Mouse (Mus musculus): ENCODE results near the gene Gm49333.
"Not testable (repeated sequence)": the region's sequence is repeated elsewhere in the genome, so short reads cannot be mapped to it uniquely, and the experiment has no call there.

Gene Gm49333

DNA sequence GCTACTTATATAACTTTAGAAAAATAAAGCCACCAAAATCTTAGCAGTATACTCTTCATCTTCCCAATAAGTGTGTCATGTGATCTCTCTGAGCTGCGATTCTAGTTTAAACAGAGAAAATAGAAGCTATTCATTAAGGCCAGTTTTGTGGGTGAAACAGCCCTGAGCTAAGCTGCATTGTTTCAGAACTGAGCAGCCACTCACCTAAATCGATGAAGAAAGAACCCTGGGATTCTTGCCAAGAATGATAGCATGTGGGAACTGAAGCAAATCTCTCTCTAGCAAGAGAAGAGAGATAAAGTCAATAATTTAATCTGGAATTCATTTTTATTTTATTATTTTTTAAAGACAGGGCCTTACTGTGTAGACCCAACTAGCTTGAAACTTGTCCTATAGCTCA is 11.8 kb downstream of the Gm49333 start:
- DNase-seq (ENCODE audit: low spot score), result no peak

DNA sequence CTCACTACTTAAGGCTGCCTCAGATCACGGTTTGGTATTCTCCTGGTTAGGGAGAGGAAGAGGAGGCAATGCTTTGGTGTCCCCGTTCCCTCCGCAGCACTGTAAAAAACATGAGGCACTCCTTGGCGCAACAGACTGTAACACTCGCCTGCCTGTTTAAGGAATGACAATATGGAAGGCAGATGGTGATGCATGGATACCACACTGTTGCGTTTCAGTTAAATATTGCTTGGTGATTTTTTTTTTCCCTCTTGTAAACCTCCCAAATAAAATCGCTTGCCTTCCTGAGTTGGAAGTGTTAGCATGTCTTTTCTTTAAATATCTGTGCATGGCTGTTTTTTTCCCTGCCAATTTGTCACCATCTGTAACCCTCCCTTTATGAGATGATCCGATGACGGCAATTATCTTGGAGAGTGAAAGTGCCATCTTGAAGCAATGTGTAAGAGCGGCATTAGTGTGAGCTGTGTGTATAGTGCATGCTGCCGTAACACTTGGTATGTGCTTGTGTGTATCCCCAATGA is 17.5 kb downstream of the Gm49333 start:
- DNase-seq (ENCODE audit: low spot score), result no peak

DNA sequence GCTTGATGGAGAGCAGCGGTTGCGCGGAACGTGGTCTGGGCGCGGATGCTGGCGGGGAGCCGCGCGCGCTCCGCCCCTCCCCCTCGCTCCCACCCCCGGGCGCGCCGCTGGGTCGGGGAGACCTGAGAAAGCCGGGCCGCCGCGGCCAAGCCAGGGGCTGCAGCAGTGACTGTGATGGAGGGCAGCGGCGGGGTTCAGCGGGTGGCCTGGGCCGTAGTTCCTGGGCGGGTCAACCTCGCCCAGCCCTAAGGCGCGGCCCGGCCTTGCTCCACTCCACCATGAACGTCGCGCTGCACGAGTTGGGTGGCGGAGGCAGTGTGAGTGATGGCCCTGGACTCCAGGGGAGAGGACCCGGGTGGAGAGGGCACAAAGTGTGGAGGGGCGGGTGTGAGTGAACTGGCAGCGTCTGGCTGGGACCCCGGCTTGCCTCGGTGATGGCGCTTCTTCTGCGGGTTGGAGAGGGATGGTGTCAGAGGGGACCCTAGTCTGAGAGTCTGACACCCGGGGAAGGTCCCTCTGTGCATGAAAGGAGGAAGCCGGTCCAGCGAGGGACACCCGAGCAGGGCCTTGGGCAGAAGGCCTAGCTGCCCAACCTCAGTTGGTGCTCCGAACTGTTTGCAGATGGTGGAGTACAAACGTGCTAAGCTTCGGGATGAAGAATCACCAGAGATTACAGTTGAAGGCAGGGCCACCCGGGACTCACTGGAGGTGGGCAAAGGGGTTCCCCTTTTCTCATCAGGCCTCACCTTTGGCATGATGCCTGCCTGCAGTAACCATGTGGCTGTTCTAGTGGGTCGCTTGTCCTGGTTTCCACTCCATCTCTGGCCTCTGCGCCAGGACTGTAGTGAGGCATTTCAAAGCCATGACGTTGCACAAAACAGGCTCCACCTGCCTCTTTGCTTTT is 18.6 kb downstream of the Gm49333 start, which contains the start of gene Ece2:
TSS of gene Ece2 (plus strand) at position 98 of the 904 bp plus-strand sequence.
- DNase-seq (ENCODE audit: low spot score), result no peak

DNA sequence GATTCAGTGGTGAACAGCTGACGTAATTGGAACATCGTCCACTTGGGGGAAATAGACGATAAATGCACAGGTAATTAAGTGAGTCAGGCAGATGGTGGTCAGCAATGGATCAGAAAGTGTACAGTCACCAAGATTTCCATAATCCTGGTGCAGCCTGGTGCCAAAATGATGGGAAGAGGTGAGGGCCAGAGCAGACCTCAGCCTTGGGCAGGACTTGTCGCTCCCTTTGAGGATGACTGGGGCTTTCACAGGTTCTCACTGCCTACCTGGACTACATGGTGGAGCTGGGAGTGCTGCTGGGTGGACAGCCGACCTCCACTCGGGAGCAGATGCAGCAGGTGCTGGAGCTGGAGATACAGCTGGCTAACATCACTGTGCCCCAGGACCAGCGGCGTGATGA is 26.0 kb downstream of the Gm49333 start:
- DNase-seq (ENCODE audit: low spot score), result no peak

DNA sequence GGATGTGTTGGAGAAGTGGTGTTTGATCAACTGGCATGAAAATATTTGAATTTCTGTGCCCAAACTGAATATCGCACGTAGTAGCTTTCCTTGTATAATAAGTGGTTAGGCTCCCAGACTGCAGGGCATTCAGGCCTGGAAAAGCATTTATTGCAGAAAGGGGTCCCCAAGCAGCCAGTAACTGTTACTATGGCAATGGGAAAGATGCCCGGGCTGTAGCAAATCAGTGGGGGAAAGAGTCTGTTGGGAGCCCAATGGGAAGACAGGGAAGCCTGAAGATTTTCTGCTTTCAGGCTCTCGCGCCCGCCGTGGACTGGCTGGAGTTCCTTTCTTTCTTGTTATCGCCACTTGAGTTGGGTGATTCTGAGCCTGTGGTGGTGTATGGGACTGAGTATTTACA is 27.0 kb downstream of the Gm49333 start:
- no peak for DNase-seq (ENCODE audit: low spot score)

DNA sequence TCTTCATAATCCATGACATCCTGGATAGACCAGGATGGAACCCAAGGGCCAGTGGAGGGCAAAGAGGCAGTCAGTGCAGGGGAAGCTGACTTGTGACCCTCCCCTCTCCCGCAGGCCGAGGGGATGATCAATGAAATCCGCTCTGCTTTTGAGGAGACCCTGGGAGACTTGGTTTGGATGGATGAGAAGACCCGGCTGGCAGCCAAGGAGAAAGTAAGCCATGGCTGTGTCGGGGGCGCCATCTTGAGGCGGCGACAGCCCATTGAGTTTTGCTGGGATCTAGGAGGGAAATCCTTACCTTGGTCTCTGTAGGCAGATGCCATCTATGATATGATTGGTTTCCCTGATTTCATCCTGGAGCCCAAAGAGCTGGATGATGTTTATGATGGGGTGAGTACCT is 30.8 kb downstream of the Gm49333 start:
- peak; percentile 37 for DNase-seq (ENCODE audit: low spot score)

DNA sequence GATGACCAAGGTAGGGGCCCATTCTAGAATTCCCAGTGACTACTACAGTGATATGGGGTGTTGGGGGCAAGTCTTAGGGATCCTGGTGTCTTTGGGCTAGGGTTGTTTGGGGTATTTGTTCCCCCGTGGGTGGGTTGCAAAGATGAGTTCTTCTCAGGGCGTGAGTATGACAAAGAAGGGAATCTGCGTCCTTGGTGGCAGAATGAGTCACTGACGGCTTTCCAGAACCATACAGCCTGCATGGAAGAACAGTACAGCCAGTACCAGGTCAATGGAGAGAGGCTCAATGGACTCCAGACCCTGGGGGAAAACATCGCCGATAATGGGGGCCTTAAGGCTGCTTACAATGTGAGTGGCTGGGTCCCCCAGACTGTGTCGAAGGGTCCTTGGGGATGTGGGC is 32.5 kb downstream of the Gm49333 start:
- no peak for DNase-seq (ENCODE audit: low spot score)

DNA sequence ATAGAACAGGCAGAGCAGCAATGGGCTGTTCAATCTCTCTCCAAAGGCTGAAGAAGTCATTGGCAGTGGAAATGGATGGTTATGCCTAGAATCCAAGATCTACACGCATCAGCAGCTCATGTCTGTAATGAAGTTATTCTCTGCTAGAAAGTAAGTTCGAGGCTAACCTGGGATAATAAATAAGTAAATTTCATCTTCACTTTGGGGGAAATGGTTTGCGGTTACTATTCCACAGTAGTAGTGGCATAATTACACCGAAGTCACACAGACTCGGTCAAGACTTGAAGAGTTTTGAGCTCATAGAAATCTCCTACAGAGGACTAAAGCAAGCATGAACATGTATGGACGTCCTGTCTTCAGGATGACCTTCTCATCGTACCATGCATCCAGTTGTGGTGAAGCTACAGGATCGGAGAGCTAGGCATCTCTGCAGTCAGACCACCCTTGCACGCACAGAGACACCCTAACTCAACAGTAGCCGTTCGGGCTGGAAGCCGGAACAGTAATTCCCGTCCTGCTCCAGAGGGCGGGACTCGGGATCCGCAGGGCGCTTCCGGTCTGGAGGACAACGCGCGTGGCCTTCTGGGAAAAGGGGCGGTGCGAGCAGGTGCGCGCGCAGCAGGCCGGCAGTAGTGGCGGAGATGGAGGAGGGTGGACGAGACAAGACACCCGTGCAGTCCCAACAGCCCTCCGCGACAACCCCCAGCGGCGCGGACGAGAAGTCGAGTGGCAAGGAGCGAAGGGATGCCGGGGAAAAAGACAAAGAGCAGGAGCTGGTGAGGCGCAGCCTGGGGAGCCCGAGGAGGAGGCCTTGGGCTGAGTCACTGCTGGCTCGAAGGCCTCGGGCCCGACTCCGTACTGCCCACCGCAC is 39.9 kb downstream of the Gm49333 start, which contains the start of gene Psmd2:
TSS of gene Psmd2 (plus strand) at position 577 of the 871 bp plus-strand sequence.
- DNase-seq (ENCODE audit: low spot score), result peak; percentile 94

DNA sequence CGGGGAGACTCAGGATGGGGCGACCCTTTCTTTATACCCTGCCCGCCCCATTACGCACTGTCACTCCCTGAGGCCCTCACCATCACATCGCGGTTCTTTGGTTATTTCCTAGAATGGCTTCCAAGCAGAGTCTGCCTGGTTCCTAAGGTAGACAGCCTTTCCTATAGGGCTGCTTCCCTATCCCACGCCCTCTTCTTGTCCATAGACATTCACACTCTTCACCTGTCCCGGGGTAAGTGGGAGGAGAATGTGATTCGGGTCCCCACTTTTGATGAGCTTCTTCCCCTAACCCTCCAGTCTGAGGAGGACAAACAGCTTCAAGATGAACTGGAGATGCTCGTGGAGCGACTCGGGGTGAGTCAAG is 40.5 kb downstream of the Gm49333 start:
- no peak for DNase-seq (ENCODE audit: low spot score)

DNA sequence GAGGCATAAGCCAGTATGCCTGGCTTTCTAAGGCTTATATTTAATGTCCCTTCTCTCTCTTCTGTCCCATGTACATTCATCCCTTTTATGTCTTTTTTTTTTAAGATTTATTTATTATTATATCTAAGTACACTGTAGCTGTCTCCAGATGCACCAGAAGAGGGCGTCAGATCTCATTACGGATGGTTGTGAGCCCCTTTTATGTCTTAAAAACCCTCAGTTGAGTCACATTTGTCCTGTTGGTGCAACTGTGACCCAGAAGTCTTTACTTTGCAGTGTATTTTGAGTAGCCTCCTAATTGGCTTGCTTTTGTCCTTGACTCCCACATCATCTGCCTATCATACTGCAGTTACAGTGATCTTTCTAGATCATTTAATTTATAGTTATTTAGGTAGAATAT is 41.9 kb downstream of the Gm49333 start:
- DNase-seq (ENCODE audit: low spot score), result no peak

DNA sequence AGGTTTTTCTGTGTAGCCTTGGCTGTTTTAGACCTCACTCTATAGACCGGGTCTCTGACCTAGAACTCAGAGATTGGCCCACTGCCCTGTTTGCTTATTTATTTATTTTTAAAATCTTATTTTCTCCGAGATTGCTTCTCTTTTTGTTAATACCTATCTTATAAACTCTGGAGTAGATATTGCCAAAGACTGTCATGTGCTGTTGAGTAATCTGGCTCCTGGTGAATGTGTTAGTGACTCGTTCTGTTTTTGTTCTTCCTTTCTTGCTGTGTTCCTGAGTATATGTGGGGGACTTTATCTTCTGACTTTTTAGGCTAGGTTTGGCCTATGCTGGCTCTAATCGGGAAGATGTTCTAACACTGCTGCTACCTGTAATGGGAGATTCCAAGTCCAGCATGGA is 46.3 kb downstream of the Gm49333 start:
- no peak for DNase-seq (ENCODE audit: low spot score)

DNA sequence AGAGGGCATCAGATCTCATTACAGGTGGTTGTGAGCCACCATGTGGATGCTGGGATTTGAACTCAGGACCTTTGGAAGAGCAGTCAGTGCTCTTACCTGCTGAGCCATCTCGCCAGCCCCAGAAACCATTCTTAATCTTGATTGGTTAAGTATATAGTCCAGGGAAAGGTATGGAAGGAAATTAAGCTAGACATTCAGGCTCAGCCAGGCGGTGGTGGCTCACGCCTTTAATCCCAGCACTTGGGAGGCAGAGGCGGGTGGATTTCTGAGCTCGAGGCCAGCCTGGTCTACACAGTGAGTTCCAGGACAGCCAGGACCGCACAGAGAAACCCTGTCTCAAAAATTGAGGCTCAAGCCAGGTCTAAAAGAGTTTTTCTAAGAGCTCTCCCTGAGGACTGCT is 56.6 kb downstream of the Gm49333 start, which contains the start of gene Eif4g1:
TSS of gene Eif4g1 (plus strand) at position 301 of the 400 bp plus-strand sequence.
- DNase-seq (ENCODE audit: low spot score), result not testable (repeated sequence)

DNA sequence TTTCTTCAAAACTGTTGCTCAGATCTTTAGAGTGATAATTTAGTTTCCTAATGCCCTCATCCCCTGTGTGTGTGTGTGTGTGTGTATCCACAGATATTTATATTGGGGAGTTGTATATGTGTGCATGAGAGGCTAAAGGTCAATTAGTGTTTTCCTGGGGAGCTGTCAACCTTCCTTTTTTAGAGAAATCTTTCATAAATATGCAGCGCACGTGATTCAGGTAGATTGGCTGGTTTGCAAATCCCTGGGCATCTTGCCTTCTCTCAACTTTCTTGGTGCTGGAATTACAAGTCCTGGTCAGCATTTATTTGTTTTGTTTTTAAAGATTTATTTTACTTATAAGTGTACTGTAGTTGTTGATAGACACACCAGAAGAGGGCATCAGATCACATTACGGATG is 58.9 kb downstream of the Gm49333 start:
- no peak for DNase-seq (ENCODE audit: low spot score)

DNA sequence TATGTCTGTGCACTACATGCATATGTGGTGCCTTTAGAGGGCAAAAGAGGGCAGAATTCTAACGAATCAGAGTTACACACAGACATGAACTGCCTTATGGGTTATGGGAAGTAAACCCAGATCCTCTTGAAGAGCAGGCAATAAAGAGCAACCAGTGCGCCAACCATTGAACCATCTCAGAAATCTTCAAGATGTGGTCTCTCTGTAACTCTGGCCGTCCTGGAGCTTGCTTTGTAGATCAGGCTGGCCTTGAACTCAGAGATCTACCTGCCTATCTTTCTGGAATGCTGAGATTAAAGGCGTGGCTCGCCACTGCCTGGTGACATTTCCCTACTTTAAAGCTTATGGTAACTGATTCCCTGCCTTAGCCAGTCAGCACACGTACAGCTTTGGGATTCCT is 60.5 kb downstream of the Gm49333 start:
- DNase-seq (ENCODE audit: low spot score), result no peak

DNA sequence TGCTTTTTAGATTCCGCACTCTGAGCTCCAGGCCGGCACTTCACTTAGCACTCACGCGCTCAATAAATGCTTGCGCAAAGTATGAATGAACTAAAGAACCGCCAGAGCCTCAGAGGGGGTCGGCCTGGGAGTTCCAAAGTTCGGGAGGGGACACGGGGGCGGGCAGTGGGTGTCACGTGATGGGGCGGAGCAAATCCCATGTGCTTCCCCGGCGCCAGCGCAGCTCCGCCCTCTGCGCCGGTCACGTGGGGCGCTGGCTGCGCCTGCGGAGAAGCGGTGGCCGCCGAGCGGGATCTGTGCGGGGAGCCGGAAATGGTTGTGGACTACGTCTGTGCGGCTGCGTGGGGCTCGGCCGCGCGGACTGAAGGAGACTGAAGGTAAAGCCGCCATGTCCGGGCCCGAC is 61.1 kb downstream of the Gm49333 start:
- peak; percentile 97 for DNase-seq (ENCODE audit: low spot score)

DNA sequence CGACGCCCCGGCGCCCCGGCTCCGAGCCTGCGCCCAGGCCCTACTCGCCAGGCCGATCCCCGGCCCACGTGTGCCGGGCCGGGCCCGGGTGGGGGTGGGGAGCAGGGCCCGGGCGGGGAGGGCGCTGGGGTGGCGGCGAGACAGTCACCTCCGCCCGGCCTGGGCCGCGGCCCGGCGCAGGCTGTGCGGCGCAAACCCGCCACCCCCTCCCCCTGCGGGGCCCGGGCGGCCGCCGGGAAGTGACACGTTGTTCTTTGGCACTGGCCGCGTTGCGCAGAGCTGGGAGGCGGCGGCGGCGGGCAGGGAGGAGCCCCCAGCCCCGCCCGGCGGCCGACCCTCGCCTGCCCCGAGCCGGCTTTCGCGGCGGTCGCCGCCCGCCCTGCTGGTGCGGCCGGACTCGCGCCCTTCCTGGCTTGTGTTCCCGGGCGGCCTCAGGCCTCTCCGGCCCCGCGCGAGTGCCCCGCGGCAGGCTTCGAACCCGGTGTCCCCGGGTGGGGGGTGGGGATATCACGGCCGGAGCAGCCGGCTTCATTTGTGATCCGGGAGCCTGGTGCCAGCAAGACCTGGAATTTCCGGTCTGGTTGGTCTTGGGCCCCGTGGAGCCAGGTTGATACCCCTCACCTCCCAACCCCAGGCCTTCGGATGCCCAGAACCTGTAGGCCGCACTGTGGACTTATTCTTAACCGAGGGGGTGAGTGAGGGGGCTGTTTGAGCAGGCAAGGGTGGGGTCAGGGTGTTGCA is 61.7 kb downstream of the Gm49333 start:
- peak; percentile 66 for DNase-seq (ENCODE audit: low spot score)

DNA sequence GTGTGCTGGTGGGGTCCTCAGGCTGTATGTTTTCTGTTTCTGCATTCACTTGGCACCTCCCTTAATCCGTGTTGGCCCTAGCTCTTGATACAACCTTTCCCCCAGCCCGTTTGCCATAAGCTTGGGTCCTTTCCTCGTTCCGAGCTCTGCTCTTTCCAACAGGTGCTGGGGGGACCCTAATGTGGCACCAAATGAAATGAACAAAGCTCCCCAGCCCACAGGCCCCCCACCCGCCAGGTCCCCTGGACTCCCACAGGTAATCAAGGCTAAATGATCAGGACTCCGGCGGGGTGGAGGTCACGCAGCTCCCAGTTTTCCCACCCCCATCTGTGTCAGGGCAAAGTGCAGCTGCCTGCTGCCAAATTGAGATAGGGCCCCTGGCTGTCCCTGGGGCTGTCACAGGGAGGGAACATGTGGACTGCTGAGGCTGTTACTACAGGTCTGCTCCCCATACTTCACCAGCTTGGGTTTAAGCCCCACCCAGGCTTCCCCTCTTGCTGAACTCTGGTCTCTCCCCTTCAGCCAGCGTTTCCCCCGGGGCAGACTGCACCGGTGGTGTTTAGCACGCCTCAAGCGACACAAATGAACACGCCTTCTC is 62.4 kb downstream of the Gm49333 start:
- DNase-seq (ENCODE audit: low spot score), result peak; percentile 73

DNA sequence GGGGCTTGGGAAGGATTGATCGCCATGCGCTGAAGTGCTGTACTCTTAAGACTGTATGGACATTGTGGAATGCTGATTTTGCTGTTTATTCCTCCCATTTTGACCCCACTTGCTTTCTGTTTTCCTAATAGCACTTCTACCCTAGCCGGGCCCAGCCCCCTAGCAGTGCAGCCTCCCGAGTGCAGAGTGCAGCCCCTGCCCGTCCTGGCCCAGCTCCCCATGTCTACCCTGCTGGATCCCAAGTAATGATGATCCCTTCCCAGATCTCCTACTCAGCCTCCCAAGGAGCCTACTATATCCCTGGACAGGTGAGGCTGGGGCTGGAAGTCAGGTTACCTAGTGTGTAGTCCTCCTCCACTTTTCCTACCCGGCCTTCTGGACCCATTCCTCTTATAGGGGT is 63.8 kb downstream of the Gm49333 start:
- DNase-seq (ENCODE audit: low spot score), result no peak

DNA sequence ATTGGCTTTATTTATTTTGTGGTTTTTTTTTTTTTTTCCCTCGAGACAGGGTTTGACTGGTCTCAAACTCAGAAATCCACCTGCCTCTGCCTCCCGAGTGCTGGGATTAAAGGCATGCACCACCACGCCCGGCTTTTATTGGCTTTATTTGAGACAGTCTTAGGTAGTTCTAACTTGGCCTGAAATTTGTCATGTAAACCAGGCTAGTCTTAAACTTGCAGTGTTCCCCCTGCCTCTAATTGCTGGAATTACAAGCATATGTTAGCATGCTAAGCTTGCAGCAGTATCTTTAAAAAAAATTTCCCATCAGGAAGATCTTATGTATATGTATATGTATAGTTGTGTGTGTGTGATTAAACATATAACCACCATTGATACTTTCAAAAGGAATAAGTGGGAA is 65.3 kb downstream of the Gm49333 start:
- no peak for DNase-seq (ENCODE audit: low spot score)

DNA sequence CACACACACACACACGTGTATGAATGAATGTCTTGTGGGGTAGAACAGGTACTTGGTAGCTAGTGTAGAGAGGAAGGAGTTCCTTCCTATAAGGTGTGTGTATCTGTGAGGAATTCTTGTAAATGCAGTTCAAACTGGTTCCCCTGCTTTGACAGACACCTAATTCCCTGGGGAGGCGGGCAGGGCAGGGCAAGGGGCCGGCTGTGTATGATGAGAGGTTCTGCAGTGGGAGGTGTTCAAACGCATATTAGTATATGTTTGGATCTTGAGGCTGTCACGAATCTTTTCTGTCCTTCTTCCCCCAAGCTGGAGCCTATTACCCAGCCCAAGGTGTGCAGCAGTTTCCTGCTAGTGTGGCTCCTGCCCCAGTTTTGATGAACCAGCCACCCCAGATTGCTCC is 66.0 kb downstream of the Gm49333 start:
- DNase-seq (ENCODE audit: low spot score), result no peak

DNA sequence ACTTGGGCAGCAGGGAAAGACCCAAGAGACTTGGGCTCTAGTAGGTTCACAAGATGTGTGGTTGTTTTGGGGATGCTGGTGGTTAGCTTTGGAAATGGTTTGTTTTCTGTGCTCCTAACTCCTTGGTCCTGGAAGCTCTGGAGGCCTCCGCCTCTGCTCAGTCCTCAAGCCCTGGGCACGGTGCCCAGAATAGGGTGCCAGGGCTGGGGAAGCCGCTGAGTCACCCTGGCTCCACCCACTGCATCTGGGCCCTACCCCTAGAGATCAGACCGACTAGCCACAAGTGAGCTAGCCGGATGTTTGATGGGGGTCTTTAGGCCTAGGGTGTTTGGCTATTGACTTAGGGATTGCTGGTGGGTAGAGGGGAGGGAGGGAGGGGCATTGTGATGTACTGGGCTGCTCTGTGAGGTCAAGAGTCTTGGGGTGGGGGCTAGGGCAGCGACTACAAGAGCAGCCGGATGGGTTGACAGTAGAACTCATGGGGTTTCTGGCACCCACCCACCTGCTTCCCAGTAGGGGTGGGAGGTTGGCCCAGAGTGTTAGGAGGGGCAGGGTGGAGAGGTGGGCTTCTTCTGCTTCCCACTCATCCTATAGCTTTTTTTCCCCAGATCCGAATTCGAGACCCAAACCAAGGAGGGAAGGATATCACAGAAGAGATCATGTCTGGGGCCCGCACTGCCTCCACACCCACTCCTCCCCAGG is 66.7 kb downstream of the Gm49333 start:
- no peak for DNase-seq (ENCODE audit: low spot score)
